Mouse (Mus musculus) ES-E14 (cell line): ENCODE measurements at regions not wholly inside any gene's neighbourhood (a gene's known extent, or its start where the extent isn't known, plus 50 kb on each side); places are given as distances from the start of the nearest gene placed in this dataset.

Experiments
- MAFK ChIP-seq: IDR thresholded peaks from 2 replicates; pipeline ENCODE4 v1.6.1; 2014; ENCODE audit warnings: mild to moderate bottlenecking, low read depth, low read length, inconsistent platforms; ENCODE audit not compliant: insufficient read depth
- ZC3H11A ChIP-seq: IDR thresholded peaks from 2 replicates; pipeline ENCODE4 v1.6.1; 2012; ENCODE audit warnings: low read depth, mild to moderate bottlenecking, inconsistent platforms, low read length, borderline replicate concordance

DNA sequence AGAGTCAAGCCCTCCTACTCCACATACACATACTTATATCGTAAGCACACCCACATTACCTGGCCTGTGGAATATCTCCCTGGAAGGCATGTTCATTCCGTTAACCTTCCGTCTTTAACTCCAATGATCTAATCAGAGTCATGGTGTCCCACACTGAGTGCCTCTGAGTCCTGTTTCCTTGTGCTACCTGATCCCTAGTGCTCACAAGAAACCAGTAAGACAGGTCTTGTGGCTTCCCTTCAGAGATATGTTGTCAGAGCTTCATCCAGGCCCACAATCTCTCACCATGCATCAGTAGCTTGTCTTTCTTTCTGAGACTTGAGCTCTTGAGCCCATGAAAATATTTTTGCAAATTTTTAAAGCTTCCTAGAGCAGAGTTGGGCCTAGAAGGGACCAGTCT lies 63.2 kb upstream of the Cadm1 start:
- TF ChIP-seq MAFK (no peak), ZC3H11A (no peak)
